Mouse (Mus musculus): ENCODE measurements around the gene Bag5. TPM values are rescaled to one million over a fixed set of nuclear protein-coding genes. Genes with fewer than 3 reads are reported as not detected.

The Bag5 gene
- polyA plus RNA-seq, 1 experiment, result 16.2 TPM

DNA sequence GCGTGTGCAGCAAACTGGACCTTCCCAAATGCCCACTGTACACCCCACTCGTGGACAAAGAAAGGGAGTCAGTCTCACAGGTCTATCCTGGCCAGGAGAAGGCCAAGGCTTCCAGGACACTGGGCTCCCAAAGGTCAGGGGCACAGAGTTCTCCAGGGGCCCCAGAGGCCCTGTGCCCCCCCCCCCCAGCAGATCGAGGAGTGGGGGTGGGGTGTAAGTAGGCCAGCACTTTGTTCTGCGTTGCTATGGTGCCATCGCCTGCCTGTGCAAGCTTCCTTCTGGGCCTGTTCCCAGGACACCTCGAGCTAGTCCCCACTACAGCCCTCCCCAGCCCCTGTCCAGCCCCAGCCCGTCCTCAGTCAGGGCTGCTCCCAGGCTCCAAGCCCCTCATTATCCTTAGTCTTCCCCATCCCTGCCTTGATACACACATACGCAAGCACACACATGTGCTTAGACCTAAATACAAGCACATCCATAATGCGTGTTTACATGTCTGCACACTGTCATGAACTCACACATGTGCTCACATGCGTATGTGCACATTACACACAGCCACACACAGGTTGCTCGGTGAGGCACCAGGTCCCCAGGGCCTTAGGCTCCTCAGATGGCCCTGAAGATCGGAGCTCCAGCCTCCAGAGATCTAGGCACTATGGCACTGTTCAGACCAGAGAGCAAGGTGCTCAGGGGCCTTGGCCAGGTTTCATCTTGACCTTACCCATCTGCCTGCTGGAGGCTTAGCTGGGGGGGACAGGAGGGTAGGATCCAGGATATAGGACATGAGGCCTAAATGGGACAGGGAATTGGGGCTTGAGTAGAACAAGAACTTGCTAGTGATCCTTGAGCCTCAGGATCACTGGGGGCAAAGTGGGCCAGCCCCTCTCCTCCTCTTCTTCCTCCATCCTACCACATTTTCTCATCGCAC lies 17.9 kb downstream of the Bag5 start:
- H3K4me1 ChIP-seq (ENCODE audit: control insufficient read depth, insufficient read depth, insufficient read length, low read length), result peaks cover 35% of the 10 kb centered on the region
- H3K4me3 ChIP-seq (ENCODE audit: insufficient read depth, low read depth, low read length), result no peak overlapping the region
- peak overlapping the region; percentile 41; the same call in 1 of the 2 replicates for H3K27ac ChIP-seq (replicated peaks; ENCODE audit: low read depth, low read length)

DNA sequence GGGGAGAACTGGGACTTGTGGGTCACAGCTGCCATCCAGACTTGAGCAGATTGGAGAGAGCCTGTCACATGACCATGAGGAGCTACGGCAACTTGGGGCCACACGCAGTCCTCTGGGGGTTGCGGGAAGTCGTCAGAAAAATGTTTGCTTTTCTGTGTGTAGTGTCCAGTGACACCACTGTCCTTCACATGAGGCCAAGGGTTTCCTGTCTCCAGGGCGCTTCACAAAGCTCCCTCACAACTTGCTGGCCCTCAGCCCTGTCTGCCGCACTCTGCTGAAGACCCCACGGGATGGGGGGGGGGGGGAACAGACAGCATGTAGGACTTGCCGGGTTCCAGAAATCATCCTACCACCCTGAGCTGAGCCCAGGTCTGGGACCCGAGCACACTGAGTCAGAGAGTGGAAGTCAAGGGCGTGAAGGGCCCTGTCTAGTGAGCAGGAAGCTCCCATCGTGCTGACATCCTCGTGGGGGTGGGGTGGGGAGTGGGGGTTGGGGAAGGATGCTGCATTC lies 18.7 kb downstream of the Bag5 start:
- H3K4me1 ChIP-seq (ENCODE audit: control insufficient read depth, insufficient read depth, insufficient read length, low read length), result peaks cover 35% of the 10 kb centered on the region

DNA sequence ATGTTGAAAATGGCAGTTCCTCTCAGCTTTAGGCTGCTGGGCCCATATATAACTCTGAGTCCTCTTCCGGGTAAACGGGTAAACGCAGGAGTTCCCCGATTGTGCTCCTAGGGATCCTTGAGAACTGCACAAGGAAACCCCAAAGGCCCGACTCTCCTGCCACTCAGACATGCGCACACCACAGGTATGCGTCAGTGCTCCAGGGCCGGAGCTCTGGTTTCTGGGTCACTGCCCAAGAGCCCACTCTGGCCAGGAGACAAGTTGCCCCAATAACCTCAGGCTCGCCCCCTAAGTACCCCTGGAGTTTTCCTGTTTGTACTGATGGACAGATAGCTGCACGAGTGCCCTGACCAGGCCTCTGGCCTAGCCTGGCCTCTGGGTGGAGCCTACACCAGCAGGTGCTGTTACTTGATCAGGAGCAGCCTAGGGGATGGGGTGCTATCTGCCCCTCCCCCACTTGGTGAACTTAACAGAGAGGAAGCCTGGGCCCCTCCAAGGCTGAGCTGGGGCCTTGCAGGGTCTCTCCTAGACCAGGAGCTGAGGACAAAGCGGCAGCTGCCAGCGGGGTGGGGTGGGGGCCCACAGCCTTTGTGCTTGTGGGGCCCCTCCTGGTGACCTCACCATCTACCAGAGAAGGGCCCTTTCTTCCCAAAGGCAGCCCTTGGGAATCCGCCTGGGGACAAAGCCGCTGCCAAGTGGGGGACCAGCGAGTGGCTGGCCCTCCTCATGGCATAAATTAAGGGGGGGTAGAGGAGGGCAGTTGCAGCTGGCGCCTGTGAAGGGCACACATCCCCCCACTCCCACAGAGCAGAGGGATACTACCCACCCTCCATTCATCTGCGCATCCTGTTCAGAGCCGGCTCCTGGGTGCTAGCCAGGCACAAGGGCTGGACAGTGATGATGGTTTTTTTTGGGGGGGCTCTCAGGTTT lies 19.5 kb downstream of the Bag5 start:
- Histone ChIP-seq H3K4me3 (ENCODE audit: insufficient read depth, low read depth, low read length) (no peak overlapping the region), H3K4me1 (ENCODE audit: control insufficient read depth, insufficient read depth, insufficient read length, low read length) (peaks cover 32% of the 10 kb centered on the region), H3K27ac (replicated peaks; ENCODE audit: low read depth, low read length) (peak overlapping the region; percentile 55)

More for the DNA sequence above, 18.7 kb downstream of the Bag5 start:
- peak overlapping the region; percentile 55 for H3K27ac ChIP-seq (replicated peaks; ENCODE audit: low read depth, low read length)
- no peak overlapping the region for H3K4me3 ChIP-seq (ENCODE audit: insufficient read depth, low read depth, low read length)

DNA sequence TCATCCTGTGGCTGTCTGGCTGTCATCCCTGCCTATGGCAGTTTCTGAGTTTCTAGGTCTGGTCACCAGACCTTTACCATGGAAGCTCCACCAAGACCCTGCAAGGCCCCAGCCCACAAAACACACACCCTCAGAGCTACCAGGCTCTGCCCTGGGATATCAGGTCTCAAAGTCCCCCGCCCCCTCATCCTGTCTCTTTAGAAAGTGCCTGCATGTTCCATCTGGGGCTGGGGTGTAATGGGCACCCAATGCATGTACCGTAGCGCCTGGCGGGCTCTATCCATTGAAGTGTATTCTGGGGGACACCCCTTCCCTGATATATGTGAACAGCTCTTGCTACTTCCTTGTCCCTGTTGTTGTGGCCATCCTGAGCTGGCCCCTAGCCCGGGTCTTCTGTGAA lies 20.2 kb downstream of the Bag5 start:
- Histone ChIP-seq H3K4me1 (ENCODE audit: control insufficient read depth, insufficient read depth, insufficient read length, low read length) (peaks cover 29% of the 10 kb centered on the region), H3K27ac (replicated peaks; ENCODE audit: low read depth, low read length) (no peak overlapping the region), H3K4me3 (ENCODE audit: insufficient read depth, low read depth, low read length) (no peak overlapping the region)

DNA sequence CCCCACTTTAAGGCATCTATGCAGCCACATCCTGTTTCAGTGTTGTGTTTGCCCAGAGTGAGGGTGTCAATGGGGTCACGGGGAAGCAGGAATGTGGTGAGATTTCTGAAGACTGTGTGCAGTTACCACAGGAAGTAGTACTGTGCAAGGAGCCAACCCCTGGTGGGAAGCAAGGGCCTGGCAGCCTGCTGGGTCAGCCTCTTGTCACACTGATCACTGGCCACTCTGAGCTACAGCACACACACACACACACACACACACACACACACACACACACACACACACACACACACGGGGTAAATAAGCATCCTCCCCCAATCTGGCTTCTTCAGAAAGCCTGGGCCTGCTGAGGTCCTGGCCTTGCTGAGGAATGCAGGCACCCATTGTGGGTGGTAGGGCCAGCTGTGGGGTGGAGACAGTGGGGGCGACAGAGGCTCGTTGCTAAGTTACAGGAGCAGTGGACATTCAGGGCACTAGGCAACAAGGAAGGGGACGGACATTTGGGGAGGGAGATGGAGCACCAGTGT lies 21.6 kb downstream of the Bag5 start:
- no peak overlapping the region for H3K4me3 ChIP-seq (ENCODE audit: insufficient read depth, low read depth, low read length)
- H3K4me1 ChIP-seq (ENCODE audit: control insufficient read depth, insufficient read depth, insufficient read length, low read length), result peaks cover 27% of the 10 kb centered on the region
- H3K27ac ChIP-seq (replicated peaks; ENCODE audit: low read depth, low read length), result peak overlapping the region; percentile 8

DNA sequence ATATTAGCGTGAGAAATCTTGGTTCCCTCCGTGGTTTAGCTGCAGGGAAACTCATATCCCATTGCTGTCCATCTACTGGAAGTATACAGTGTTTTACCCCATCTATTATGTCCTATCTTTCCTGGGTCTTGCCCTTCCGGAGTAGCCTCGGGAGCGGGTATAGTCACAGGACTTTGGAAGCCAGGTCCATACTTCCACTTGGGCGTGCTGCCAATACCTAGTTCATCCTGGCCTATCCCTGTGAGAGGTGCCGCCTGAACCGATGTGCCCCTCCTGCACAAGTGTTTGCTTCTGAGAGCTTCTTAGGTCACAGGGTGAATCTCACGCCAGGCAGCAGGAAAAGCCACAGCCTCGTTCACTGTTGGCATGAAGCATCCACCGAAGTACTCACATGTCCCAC lies 23.6 kb downstream of the Bag5 start:
- Histone ChIP-seq H3K4me1 (ENCODE audit: control insufficient read depth, insufficient read depth, insufficient read length, low read length) (peaks cover 21% of the 10 kb centered on the region), H3K27ac (replicated peaks; ENCODE audit: low read depth, low read length) (no peak overlapping the region), H3K4me3 (ENCODE audit: insufficient read depth, low read depth, low read length) (no peak overlapping the region)

DNA sequence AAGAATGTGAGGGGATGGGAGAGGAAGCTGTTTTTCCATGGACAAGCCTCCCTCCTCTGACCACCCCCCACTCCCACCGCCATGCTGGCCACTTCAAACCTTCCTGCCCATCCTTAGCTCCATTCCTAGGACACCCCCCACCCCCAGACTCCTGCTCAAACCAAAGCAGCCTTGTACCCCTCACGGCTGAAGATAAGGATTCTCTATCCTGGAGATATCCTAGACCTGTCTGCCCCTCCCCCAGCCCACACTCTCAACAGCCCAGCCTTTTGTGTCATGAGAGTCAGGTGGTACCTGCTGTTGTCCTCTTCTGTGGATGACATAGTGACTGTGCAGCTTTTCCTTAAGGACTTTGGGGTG lies 25.0 kb downstream of the Bag5 start:
- peaks cover 11% of the 10 kb centered on the region for H3K4me1 ChIP-seq (ENCODE audit: control insufficient read depth, insufficient read depth, insufficient read length, low read length)

DNA sequence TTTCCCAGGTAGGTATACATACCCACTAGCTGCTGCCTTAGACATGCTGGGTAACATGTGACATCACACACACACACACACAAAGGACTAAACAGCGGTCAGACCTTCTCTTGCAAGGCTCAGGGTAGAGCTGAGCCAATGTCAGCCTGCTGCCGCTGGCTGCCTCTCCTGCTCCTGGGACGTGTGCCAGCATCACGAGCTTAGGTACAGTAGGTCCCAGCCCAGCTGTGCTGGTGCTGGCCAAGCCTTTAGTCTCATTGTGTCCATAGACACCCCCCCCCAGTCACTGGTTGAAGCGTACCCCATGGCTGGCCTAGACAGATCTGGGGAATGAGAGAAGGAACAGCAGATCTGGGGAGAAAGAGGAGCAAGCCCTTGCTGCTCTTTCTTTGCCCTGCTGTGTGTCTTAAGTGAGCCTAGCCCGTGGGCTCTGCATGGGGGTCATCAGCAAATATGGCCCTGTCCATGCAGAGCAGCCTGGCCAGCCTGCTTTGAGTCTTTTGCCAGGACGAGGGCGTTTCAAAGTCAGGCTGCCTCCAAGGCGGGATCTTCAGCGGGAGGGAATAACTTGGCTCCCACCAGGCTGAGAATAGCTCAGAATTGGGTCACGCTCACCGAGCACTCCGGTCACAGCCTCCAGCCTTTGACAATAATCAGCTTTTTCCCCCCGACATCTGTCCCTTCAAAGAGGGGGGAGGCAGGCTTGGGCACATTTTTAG lies 25.5 kb downstream of the Bag5 start:
- Histone ChIP-seq H3K4me1 (ENCODE audit: control insufficient read depth, insufficient read depth, insufficient read length, low read length) (peaks cover 11% of the 10 kb centered on the region), H3K27ac (replicated peaks; ENCODE audit: low read depth, low read length) (peak overlapping the region; percentile 74), H3K4me3 (ENCODE audit: insufficient read depth, low read depth, low read length) (no peak overlapping the region)

More for the DNA sequence above, 25.0 kb downstream of the Bag5 start:
- H3K27ac ChIP-seq (replicated peaks; ENCODE audit: low read depth, low read length), result peak overlapping the region; percentile 71
- no peak overlapping the region for H3K4me3 ChIP-seq (ENCODE audit: insufficient read depth, low read depth, low read length)

DNA sequence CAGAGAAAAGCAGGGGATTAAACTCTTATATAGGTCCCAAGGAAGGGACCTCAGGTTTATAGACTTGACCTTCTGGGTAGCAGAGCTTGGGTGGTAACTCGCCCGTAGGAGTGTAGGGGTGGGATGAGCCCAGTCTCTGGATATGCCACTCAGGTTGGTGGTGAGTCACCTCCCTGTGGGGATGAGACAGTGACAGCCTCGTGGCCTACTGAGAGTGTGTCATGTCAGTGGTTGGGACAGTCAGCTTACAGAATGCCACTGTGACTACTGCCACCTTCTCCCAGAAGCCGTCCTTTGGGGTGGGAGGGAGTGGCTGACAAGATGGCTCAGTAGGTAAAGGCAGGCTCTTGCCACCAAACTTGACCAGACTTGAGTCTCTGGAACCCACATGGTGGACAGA lies 26.7 kb downstream of the Bag5 start:
- Histone ChIP-seq H3K4me1 (ENCODE audit: control insufficient read depth, insufficient read depth, insufficient read length, low read length) (peaks cover 14% of the 10 kb centered on the region), H3K4me3 (ENCODE audit: insufficient read depth, low read depth, low read length) (no peak overlapping the region), H3K27ac (replicated peaks; ENCODE audit: low read depth, low read length) (no peak overlapping the region)

DNA sequence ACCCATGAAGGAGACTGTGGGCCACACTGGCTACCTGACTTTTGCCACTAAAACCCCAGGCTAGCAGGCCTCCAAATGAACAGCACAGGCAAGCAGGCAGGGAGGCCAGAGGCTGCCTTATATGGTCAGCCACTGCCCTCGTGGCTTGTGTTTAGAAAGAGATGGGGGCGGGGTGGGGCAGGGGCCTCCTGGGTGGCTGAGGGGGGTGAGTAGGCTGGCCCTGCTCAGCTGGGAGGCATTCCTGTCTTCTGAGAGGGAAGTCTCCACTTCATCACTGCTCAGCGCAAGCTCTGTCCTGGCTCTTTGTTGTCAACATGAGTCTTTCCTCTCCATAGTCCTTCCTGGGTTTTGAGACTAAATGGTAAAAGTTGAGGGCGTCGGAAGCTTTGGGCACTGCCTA lies 30.3 kb downstream of the Bag5 start:
- no peak overlapping the region for H3K27ac ChIP-seq (replicated peaks; ENCODE audit: low read depth, low read length)
- no peak overlapping the region for H3K4me3 ChIP-seq (ENCODE audit: insufficient read depth, low read depth, low read length)
- H3K4me1 ChIP-seq (ENCODE audit: control insufficient read depth, insufficient read depth, insufficient read length, low read length), result peaks cover 10% of the 10 kb centered on the region

DNA sequence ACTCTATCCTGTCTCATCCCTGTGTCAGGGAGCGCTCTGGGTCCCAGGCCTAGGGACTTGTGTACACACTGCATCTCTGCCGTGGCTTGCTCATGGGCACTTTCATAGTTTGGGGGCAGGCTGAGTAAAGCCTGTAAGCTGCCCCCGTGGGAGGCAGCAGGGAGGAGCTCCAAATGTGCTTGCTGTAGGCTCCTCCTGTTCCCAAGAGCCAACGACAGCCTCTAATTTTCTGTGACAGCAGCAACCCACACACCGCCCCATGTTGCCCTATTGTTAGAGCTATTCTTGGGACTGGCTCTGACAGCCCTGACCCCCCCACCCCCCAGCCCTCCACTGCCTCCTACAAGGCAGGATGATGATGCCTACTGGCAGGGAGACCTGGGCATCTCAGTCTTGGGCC lies 31.1 kb downstream of the Bag5 start:
- Histone ChIP-seq H3K4me3 (ENCODE audit: insufficient read depth, low read depth, low read length) (no peak overlapping the region), H3K4me1 (ENCODE audit: control insufficient read depth, insufficient read depth, insufficient read length, low read length) (peaks cover 14% of the 10 kb centered on the region), H3K27ac (replicated peaks; ENCODE audit: low read depth, low read length) (0 out of 2 replicates have a peak overlapping the region, but pooled peaks have one; percentile 5)

DNA sequence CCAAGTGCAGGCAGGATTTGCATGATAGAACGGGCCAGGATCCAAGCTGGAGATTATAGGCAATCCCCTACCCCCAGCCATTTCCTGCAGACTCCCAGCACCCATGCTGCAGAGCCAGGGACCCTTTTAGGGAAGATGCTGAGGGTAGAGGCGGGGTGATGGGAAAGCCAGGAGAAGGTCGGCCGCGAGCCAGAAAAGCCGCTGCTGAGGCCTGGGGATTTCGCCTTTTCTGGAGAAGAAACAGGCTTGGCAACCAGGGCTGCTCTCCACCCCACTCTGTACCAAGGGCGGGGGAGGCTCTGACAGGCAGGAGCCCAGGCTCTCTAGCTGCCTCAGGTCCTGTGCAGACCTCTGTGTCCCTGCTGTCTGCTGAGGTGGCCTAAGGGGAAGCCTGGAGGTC lies 31.8 kb downstream of the Bag5 start:
- Histone ChIP-seq H3K4me1 (ENCODE audit: control insufficient read depth, insufficient read depth, insufficient read length, low read length) (peaks cover 15% of the 10 kb centered on the region), H3K27ac (replicated peaks; ENCODE audit: low read depth, low read length) (0 out of 2 replicates have a peak overlapping the region, but pooled peaks have one; percentile 5), H3K4me3 (ENCODE audit: insufficient read depth, low read depth, low read length) (no peak overlapping the region)

DNA sequence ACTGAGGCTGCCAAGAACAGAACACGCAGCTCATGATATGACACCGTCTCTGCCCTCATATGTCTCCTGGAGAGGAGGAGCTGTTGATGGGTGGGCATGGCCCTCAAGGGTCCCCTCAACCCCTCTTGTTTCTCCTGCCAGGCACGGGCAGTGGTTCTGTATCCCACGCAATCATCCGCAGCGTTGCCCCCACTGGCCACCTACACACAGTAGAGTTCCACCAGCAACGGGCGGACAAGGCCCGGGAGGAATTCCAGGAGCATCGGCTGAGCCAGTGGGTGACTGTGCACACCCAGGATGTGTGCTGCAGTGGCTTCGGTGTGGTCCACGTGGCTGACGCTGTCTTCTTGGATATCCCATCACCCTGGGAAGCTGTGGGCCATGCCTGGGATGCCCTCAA lies 32.4 kb downstream of the Bag5 start:
- Histone ChIP-seq H3K4me3 (ENCODE audit: insufficient read depth, low read depth, low read length) (no peak overlapping the region), H3K4me1 (ENCODE audit: control insufficient read depth, insufficient read depth, insufficient read length, low read length) (peaks cover 15% of the 10 kb centered on the region), H3K27ac (replicated peaks; ENCODE audit: low read depth, low read length) (no peak overlapping the region)

DNA sequence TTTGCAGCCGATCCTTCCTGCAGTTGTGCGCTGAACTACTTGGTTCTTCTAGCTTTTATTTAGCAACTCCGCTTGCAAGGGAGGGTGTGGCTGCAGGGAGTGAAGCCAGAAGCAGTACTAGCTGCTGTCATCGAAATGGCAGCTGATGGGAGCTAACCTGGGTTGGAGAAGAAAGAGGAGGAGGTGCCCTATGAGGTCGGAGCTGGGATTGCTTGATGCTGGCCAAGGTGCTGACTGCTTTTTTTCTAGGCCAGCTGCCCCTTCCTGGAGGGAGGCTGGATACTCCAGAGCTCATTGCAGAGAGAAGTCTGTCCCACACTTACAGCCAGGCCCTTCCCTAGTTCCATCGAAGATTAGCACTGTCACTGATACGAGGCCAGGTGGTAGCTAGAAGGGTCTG lies 34.1 kb downstream of the Bag5 start:
- Histone ChIP-seq H3K4me1 (ENCODE audit: control insufficient read depth, insufficient read depth, insufficient read length, low read length) (peaks cover 15% of the 10 kb centered on the region), H3K4me3 (ENCODE audit: insufficient read depth, low read depth, low read length) (peak overlapping the region; percentile 81), H3K27ac (replicated peaks; ENCODE audit: low read depth, low read length) (no peak overlapping the region)

DNA sequence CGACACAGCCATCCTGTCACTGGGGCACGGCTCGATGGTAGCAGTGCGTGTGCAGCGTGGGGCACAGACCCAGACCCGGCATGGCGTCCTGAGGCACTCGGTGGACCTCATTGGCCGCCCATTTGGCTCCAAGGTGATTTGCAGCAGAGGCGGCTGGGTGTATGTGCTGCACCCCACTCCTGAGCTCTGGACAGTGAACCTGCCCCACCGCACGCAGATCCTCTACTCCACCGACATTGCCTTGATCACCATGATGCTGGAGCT lies 34.5 kb downstream of the Bag5 start:
- Histone ChIP-seq H3K4me1 (ENCODE audit: control insufficient read depth, insufficient read depth, insufficient read length, low read length) (peaks cover 15% of the 10 kb centered on the region), H3K4me3 (ENCODE audit: insufficient read depth, low read depth, low read length) (peak overlapping the region; percentile 81), H3K27ac (replicated peaks; ENCODE audit: low read depth, low read length) (no peak overlapping the region)

Data from brown adipose tissue, adult 24 weeks (tissue).